Mouse (Mus musculus) lung, embryonic 15.5 days (tissue): ENCODE measurements around the gene Lhpp. TPM values are rescaled to one million over a fixed set of nuclear protein-coding genes. Genes with fewer than 3 reads are reported as not detected.

Experiments
- ATAC-seq: fragments of 200-750 bp; cut with Nextera tagmentation; 2 replicates; pipeline ENCODE4 v1.8.0; 2017; ENCODE audit warnings: moderate number of reproducible peaks, borderline replicate concordance; ENCODE audit not compliant: low FRiP score, low TSS enrichment; ENCODE audit errors: extremely low read depth
- H3K27ac ChIP-seq: fragments of 300-500 bp; sonication (generic); 2 replicates; pipeline ENCODE4 v1.5.1; 2015; ENCODE audit warnings: moderate library complexity, mild to moderate bottlenecking, inconsistent platforms
- H3K27me3 ChIP-seq: fragments of 300-500 bp; sonication (generic); 2 replicates; pipeline ENCODE4 v1.6.1; 2015; ENCODE audit warnings: inconsistent platforms
- H3K36me3 ChIP-seq: fragments of 300-500 bp; sonication (generic); 2 replicates; pipeline ENCODE4 v1.6.1; 2015; ENCODE audit warnings: inconsistent platforms
- H3K4me1 ChIP-seq: fragments of 300-500 bp; sonication (generic); 2 replicates; pipeline ENCODE4 v1.6.1; 2015; ENCODE audit warnings: inconsistent platforms
- H3K4me2 ChIP-seq: fragments of 300-500 bp; sonication (generic); 2 replicates; pipeline ENCODE4 v1.6.1; 2015; ENCODE audit warnings: inconsistent platforms, mild to moderate bottlenecking, moderate library complexity
- H3K4me3 ChIP-seq: fragments of 300-500 bp; sonication (generic); 2 replicates; pipeline ENCODE4 v1.5.1; 2015; ENCODE audit warnings: mild to moderate bottlenecking, inconsistent platforms
- H3K9ac ChIP-seq: fragments of 300-500 bp; sonication (generic); 2 replicates; pipeline ENCODE4 v1.6.1; 2015; ENCODE audit warnings: inconsistent platforms
- H3K9me3 ChIP-seq: fragments of 300-500 bp; sonication (generic); 2 replicates; pipeline ENCODE4 v1.6.1; 2016; ENCODE audit warnings: inconsistent platforms
- WGBS: fragments of 180-500 bp; shearing (Covaris S2); methylation state at CpG from one replicate; pipeline ENCODE4 v1.1.7; 2015; 5-methylcytosine and 5-hydroxymethylcytosine counted together
- polyA plus RNA-seq: library from polyadenylated mRNA; unstranded; fragments of >200 nt; fragmentation: Nextera tagmentation; extraction: Ambion mirVana; gene quantifications from 2 replicates; pipeline ENCODE4 v1.2.1, GENCODE M21; 2015

The Lhpp gene
- polyA plus RNA-seq, 1 experiment from 2014 or later = 19.1 TPM

GRCm38 (mm10) chr7:132673931-132674755 is 63.7 kb downstream of the Lhpp start:
- Histone ChIP-seq H3K9ac (no peak overlapping the region), H3K4me1 (peaks cover 37% of the 10 kb centered on the region), H3K27ac (peak overlapping the region; percentile 18; the same call in 1 of the 2 replicates), H3K9me3 (no peaks in the 10 kb centered on the region), H3K4me2 (no peak overlapping the region), H3K36me3 (no peaks in the 10 kb centered on the region), H3K27me3 (no peaks in the 10 kb centered on the region), H3K4me3 (no peak overlapping the region)
- 52% methylated on average over 17 of the region's 17 CpGs for WGBS
- peak; percentile 27; the same call in 1 of the 2 replicates for ATAC-seq

- no peak for ATAC-seq
Observed at GRCm38 (mm10) chr7:132675922-132676321, 65.5 kb downstream of the Lhpp start.

GRCm38 (mm10) chr7:132679117-132679516 is 68.7 kb downstream of the Lhpp start:
- Histone ChIP-seq H3K4me2 (no peak overlapping the region), H3K27ac (no peak overlapping the region), H3K4me3 (no peak overlapping the region), H3K4me1 (0 out of 2 replicates have a peak, but pooled peaks cover 2% of the 10 kb centered on the region), H3K27me3 (no peaks in the 10 kb centered on the region), H3K36me3 (no peaks in the 10 kb centered on the region), H3K9me3 (no peaks in the 10 kb centered on the region), H3K9ac (no peak overlapping the region)
- 58% methylated on average over 4 of the region's 4 CpGs for WGBS
- ATAC-seq = no peak

More at GRCm38 (mm10) chr7:132675922-132676321, 65.5 kb downstream of the Lhpp start:
- H3K4me1 ChIP-seq = peaks cover 23% of the 10 kb centered on the region
- no peak overlapping the region for H3K27ac ChIP-seq
- no peak overlapping the region for H3K4me3 ChIP-seq
- no peaks in the 10 kb centered on the region for H3K27me3 ChIP-seq
- H3K36me3 ChIP-seq = no peaks in the 10 kb centered on the region
- H3K4me2 ChIP-seq = no peak overlapping the region
- WGBS = 84% methylated on average over 2 of the region's 2 CpGs
- no peak overlapping the region for H3K9ac ChIP-seq
- no peaks in the 10 kb centered on the region for H3K9me3 ChIP-seq

- no peak overlapping the region for H3K27ac ChIP-seq
- no peak overlapping the region for H3K4me3 ChIP-seq
- WGBS = 70% methylated on average over 6 of the region's 6 CpGs
- H3K9ac ChIP-seq = no peak overlapping the region
- no peak for ATAC-seq
- H3K27me3 ChIP-seq = no peaks in the 10 kb centered on the region
- H3K4me1 ChIP-seq = no peaks in the 10 kb centered on the region
- no peaks in the 10 kb centered on the region for H3K9me3 ChIP-seq
- H3K4me2 ChIP-seq = no peak overlapping the region
- no peaks in the 10 kb centered on the region for H3K36me3 ChIP-seq
Observed at GRCm38 (mm10) chr7:132679549-132679948, 69.1 kb downstream of the Lhpp start.

GRCm38 (mm10) chr7:132681296-132681695 is 70.9 kb downstream of the Lhpp start:
- Histone ChIP-seq H3K4me3 (no peak overlapping the region), H3K9me3 (no peaks in the 10 kb centered on the region), H3K9ac (no peak overlapping the region), H3K4me2 (no peak overlapping the region), H3K4me1 (no peaks in the 10 kb centered on the region), H3K27ac (no peak overlapping the region), H3K27me3 (no peaks in the 10 kb centered on the region), H3K36me3 (no peaks in the 10 kb centered on the region)
- WGBS = 79% methylated on average over 11 of the region's 11 CpGs
- no peak for ATAC-seq

- 64% methylated on average over 1 of the region's 1 CpGs for WGBS
Observed at GRCm38 (mm10) chr7:132681831-132682230, 71.4 kb downstream of the Lhpp start.

GRCm38 (mm10) chr7:132682336-132682735 is 71.9 kb downstream of the Lhpp start:
- Histone ChIP-seq H3K9me3 (no peaks in the 10 kb centered on the region), H3K4me1 (peaks cover under 1% of the 10 kb centered on the region; the same call in 1 of the 2 replicates), H3K4me3 (no peak overlapping the region), H3K27me3 (no peaks in the 10 kb centered on the region), H3K9ac (no peak overlapping the region), H3K27ac (no peak overlapping the region), H3K36me3 (no peaks in the 10 kb centered on the region), H3K4me2 (no peak overlapping the region)
- ATAC-seq = no peak
- 92% methylated on average over 3 of the region's 3 CpGs for WGBS

More at GRCm38 (mm10) chr7:132681831-132682230, 71.4 kb downstream of the Lhpp start:
- Histone ChIP-seq H3K4me3 (no peak overlapping the region), H3K9me3 (no peaks in the 10 kb centered on the region), H3K9ac (no peak overlapping the region), H3K27me3 (no peaks in the 10 kb centered on the region), H3K4me2 (no peak overlapping the region), H3K4me1 (no peaks in the 10 kb centered on the region), H3K27ac (no peak overlapping the region), H3K36me3 (no peaks in the 10 kb centered on the region)
- no peak for ATAC-seq

- Histone ChIP-seq H3K9me3 (no peaks in the 10 kb centered on the region), H3K27me3 (no peaks in the 10 kb centered on the region), H3K27ac (no peak overlapping the region), H3K4me1 (peaks cover 6% of the 10 kb centered on the region), H3K36me3 (no peaks in the 10 kb centered on the region), H3K9ac (no peak overlapping the region), H3K4me2 (no peak overlapping the region), H3K4me3 (no peak overlapping the region)
- WGBS = 70% methylated on average over 3 of the region's 3 CpGs
- ATAC-seq = no peak
Observed at GRCm38 (mm10) chr7:132682901-132683300, 72.5 kb downstream of the Lhpp start.

GRCm38 (mm10) chr7:132683923-132684322 is 73.5 kb downstream of the Lhpp start:
- ATAC-seq = no peak
- H3K27ac ChIP-seq = no peak overlapping the region

GRCm38 (mm10) chr7:132686515-132686914 is 76.1 kb downstream of the Lhpp start:
- H3K27me3 ChIP-seq = no peaks in the 10 kb centered on the region
- H3K4me2 ChIP-seq = no peak overlapping the region
- 90% methylated on average over 3 of the region's 3 CpGs for WGBS
- H3K27ac ChIP-seq = no peak overlapping the region
- H3K36me3 ChIP-seq = no peaks in the 10 kb centered on the region
- H3K9ac ChIP-seq = no peak overlapping the region
- no peak for ATAC-seq
- H3K4me3 ChIP-seq = no peak overlapping the region
- H3K9me3 ChIP-seq = no peaks in the 10 kb centered on the region
- peaks cover 32% of the 10 kb centered on the region for H3K4me1 ChIP-seq

More at GRCm38 (mm10) chr7:132683923-132684322, 73.5 kb downstream of the Lhpp start:
- Histone ChIP-seq H3K9ac (no peak overlapping the region), H3K4me1 (peaks cover 16% of the 10 kb centered on the region), H3K36me3 (no peaks in the 10 kb centered on the region), H3K4me2 (no peak overlapping the region), H3K4me3 (no peak overlapping the region), H3K27me3 (no peaks in the 10 kb centered on the region), H3K9me3 (no peaks in the 10 kb centered on the region)
- WGBS = 74% methylated on average over 4 of the region's 4 CpGs

- no peak overlapping the region for H3K9ac ChIP-seq
- peaks cover 32% of the 10 kb centered on the region for H3K4me1 ChIP-seq
- WGBS = 53% methylated on average over 2 of the region's 2 CpGs
- no peaks in the 10 kb centered on the region for H3K27me3 ChIP-seq
- no peak overlapping the region for H3K4me3 ChIP-seq
- H3K36me3 ChIP-seq = no peaks in the 10 kb centered on the region
- no peak for ATAC-seq
- H3K9me3 ChIP-seq = no peaks in the 10 kb centered on the region
- H3K27ac ChIP-seq = peak overlapping the region; percentile 92
- no peak overlapping the region for H3K4me2 ChIP-seq
Observed at GRCm38 (mm10) chr7:132687897-132688296, 77.5 kb downstream of the Lhpp start.

GRCm38 (mm10) chr7:132688721-132689120 is 78.3 kb downstream of the Lhpp start:
- peak; percentile 50; the same call in 1 of the 2 replicates for ATAC-seq
- Histone ChIP-seq H3K4me3 (no peak overlapping the region), H3K4me2 (no peak overlapping the region), H3K9me3 (no peaks in the 10 kb centered on the region), H3K27me3 (no peaks in the 10 kb centered on the region), H3K9ac (no peak overlapping the region), H3K36me3 (no peaks in the 10 kb centered on the region), H3K27ac (peak overlapping the region; percentile 92), H3K4me1 (peaks cover 32% of the 10 kb centered on the region)
- WGBS = 23% methylated on average over 5 of the region's 5 CpGs
